Mouse (Mus musculus) lung, postnatal 0 days (tissue): ENCODE data around the gene Mthfr.

Source experiments
- CTCF ChIP-seq: IDR thresholded peaks from 2 replicates; pipeline ENCODE4 v1.5.1; 2016; ENCODE audit warnings: antibody characterized with exemption, mild to moderate bottlenecking
- EP300 ChIP-seq: IDR thresholded peaks from 2 replicates; pipeline ENCODE4 v1.6.1; 2016; ENCODE audit warnings: antibody characterized with exemption, mild to moderate bottlenecking, control low read depth

DNA sequence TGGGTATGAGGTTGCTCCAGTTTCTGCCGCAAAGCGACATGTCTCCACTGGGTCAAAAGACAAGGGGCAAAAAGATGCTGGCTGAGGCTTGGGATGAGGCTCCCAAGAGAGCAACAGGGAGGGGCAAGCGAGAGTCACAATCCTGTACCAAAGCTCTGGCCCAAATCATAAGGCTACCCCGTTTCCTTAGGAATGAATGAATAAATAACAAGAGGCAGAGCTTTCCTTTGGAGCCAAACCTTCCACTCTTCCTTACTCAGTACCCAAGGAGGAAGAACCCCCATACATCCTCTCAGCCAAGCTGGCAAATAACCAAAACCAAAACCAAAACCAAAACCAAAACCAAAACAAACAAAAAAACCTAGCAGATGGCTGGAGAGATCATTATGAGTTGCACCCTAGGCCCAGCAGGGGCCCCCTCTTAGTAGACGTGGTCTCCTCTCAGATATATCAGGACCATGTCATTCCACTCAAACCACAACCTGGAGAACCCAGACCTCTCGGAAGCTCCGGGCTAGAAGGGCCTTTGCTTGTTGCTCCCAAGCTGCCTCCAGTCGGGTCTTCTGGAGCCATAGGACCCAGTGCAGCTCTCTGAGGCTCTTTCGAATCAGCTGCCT lies 30.8 kb downstream of the Mthfr start:
- no peak for TF ChIP-seq EP300
- no peak for TF ChIP-seq CTCF
